8 mouse cellular contexts compared by ENCODE assay signal in the genomic region with DNA sequence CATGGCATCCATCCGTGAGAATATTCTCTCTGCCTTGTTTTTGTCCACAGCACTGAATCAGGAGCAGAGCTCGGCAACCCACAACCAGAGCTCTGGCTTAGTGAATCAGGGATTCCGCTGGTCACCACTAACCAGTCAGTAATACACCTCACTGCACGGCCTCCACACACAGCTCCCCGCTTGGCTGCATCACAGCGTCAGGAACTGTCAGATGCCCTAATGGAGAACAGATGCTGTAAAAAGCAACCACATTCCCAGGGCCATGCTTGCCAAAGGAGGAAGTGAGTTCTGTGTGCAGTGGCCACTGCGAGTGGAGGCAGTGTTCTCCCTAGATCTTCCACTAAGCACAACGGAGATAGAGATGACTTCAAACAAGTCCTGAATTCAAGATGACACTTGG.
DNase-seq lines count a peak whose midpoint lies in the region; ATAC-seq and TF ChIP-seq lines count a peak whose summit lies in the region.

No protein-coding gene starts in this region.

- H3K27ac ChIP-seq in forebrain, embryonic 10.5 days: no peak overlapping the region
- H3K27ac ChIP-seq in forebrain, embryonic 14.5 days (ENCODE audit: low read depth, low read length): no peak overlapping the region
- H3K27ac ChIP-seq in heart, adult 2 months: no peak overlapping the region
- no peak overlapping the region for H3K27ac ChIP-seq in limb, embryonic 14.5 days (replicated peaks; ENCODE audit: low read depth, low read length)

- TF ChIP-seq CTCF in heart, adult 2 months (IDR thresholded peaks at IDR 0.05): no peak

- 69% methylated on average over 8 of the region's 8 CpGs for WGBS in forebrain, embryonic 10.5 days
- 84% methylated on average over 8 of the region's 8 CpGs for WGBS in forebrain, embryonic 14.5 days
- 60% methylated on average over 8 of the region's 8 CpGs for WGBS in heart, adult 2 months
- WGBS in limb, embryonic 14.5 days: 26% methylated on average over 8 of the region's 8 CpGs

- intact Hi-C loops in heart, adult 2 months (cut with DNase I): loop anchor here (5.0 kb wide), 2 partner anchors 92 to 98 kb away; partner anchors contain the start of gene Col6a3

- H3K9me3 ChIP-seq in forebrain, embryonic 10.5 days: no peaks in the 10 kb centered on the region
- no peaks in the 10 kb centered on the region for H3K9me3 ChIP-seq in forebrain, embryonic 14.5 days (replicated peaks; ENCODE audit: control insufficient read depth, low read length)
- no peaks in the 10 kb centered on the region for H3K9me3 ChIP-seq in limb, embryonic 14.5 days (ENCODE audit: control insufficient read depth, low read length)

- H3K79me2 ChIP-seq in heart, adult 2 months (replicated peaks; ENCODE audit: control insufficient read depth, insufficient read depth, low read length): no peaks in the 10 kb centered on the region

- 0 out of 2 replicates have a peak, but pooled peaks have one; percentile 55 for TF ChIP-seq EP300 in heart, adult 2 months (IDR thresholded peaks at IDR 0.05; ENCODE audit: insufficient read depth, low read depth, low read length)

- no peak for TF ChIP-seq POLR2A in heart, adult 2 months (IDR thresholded peaks at IDR 0.05; ENCODE audit: insufficient read depth, low read depth, low read length)
- TF ChIP-seq POLR2A in limb, embryonic 14.5 days (IDR thresholded peaks at IDR 0.05; ENCODE audit: borderline replicate concordance, extremely low read depth, insufficient read depth, insufficient read length): no peak

- no peak overlapping the region for H3K9ac ChIP-seq in forebrain, embryonic 14.5 days (ENCODE audit: low read length)
- H3K9ac ChIP-seq in heart, adult 2 months (ENCODE audit: low read depth, low read length): no peak overlapping the region
- no peak overlapping the region for H3K9ac ChIP-seq in limb, embryonic 14.5 days (ENCODE audit: low read depth, low read length, severe bottlenecking)

- H3K27me3 ChIP-seq in forebrain, embryonic 10.5 days (ENCODE audit: poor library complexity, severe bottlenecking): no peaks in the 10 kb centered on the region
- no peaks in the 10 kb centered on the region for H3K27me3 ChIP-seq in forebrain, embryonic 14.5 days (replicated peaks; ENCODE audit: control insufficient read depth, insufficient read depth, low read length)
- no peaks in the 10 kb centered on the region for H3K27me3 ChIP-seq in heart, adult 2 months (ENCODE audit: control insufficient read depth, insufficient read depth, low read length)
- H3K27me3 ChIP-seq in limb, embryonic 14.5 days (ENCODE audit: control insufficient read depth, insufficient read depth, low read length): no peaks in the 10 kb centered on the region

- H3K4me3 ChIP-seq in forebrain, embryonic 10.5 days: no peak overlapping the region
- H3K4me3 ChIP-seq in forebrain, embryonic 14.5 days (ENCODE audit: low read depth, low read length): no peak overlapping the region
- no peak overlapping the region for H3K4me3 ChIP-seq in heart, adult 2 months
- H3K4me3 ChIP-seq in limb, embryonic 14.5 days (replicated peaks; ENCODE audit: low read length): no peak overlapping the region

- DNase-seq in forebrain, embryonic 10.5 days (ENCODE audit: extremely low spot score, low spot score): peak; percentile 20
- no peak for DNase-seq in forebrain, embryonic 14.5 days (ENCODE audit: low spot score)
- peak; percentile 73 for DNase-seq in adipocyte (ENCODE audit: low spot score)
- DNase-seq in heart, adult 2 months: peak; percentile 47 to 58
- peak; percentile 76 for DNase-seq in limb, embryonic 14.5 days (ENCODE audit: low spot score)
- DNase-seq in thymus, postnatal 14 days: no peak
- no peak for DNase-seq in T-cell, adult 2 months (ENCODE audit: low spot score)
- no peak for DNase-seq in frontal cortex, postnatal 25 days (ENCODE audit: low spot score in 2 of 2)

- no peak overlapping the region for H3K4me2 ChIP-seq in forebrain, embryonic 14.5 days (ENCODE audit: low read length)
- H3K4me2 ChIP-seq in limb, embryonic 14.5 days (replicated peaks; ENCODE audit: low read depth, low read length, severe bottlenecking): no peak overlapping the region

- no peak for ATAC-seq in forebrain, embryonic 14.5 days
- peak; percentile 81 for ATAC-seq in limb, embryonic 14.5 days (ENCODE audit: low FRiP score, low read depth)

- H3K36me3 ChIP-seq in forebrain, embryonic 10.5 days (replicated peaks): no peaks in the 10 kb centered on the region
- no peaks in the 10 kb centered on the region for H3K36me3 ChIP-seq in forebrain, embryonic 14.5 days (ENCODE audit: control insufficient read depth, insufficient read depth, low read length)
- no peaks in the 10 kb centered on the region for H3K36me3 ChIP-seq in heart, adult 2 months (ENCODE audit: control insufficient read depth, insufficient read depth, low read length)
- H3K36me3 ChIP-seq in limb, embryonic 14.5 days (ENCODE audit: control insufficient read depth, insufficient read depth, low read length): no peaks in the 10 kb centered on the region

- H3K4me1 ChIP-seq in forebrain, embryonic 10.5 days: peaks cover 7% of the 10 kb centered on the region
- H3K4me1 ChIP-seq in forebrain, embryonic 14.5 days (ENCODE audit: control insufficient read depth, insufficient read depth, low read length): peaks cover 3% of the 10 kb centered on the region; the same call in 1 of the 2 replicates
- H3K4me1 ChIP-seq in heart, adult 2 months (ENCODE audit: control insufficient read depth, insufficient read depth, low read length): no peaks in the 10 kb centered on the region; the same call in 1 of the 2 replicates
- H3K4me1 ChIP-seq in limb, embryonic 14.5 days (ENCODE audit: control insufficient read depth, insufficient read depth, low read length): peaks cover 30% of the 10 kb centered on the region

Comparison
In these comparisons a context has a peak if more than half of its experiments do, and no peak if none do; other contexts are left out.
1. DNase-seq: peak in forebrain, embryonic 10.5 days (single experiment), adipocyte (single experiment), heart, adult 2 months (2 of 2) and limb, embryonic 14.5 days (single experiment); none in forebrain, embryonic 14.5 days (single experiment), thymus, postnatal 14 days (single experiment), T-cell, adult 2 months (single experiment) and frontal cortex, postnatal 25 days (0 of 2).